Mouse (Mus musculus) naive thymus-derived CD4-positive, alpha-beta T cell, adult 5 months (primary cell): ENCODE data around the gene Trim10. TPM values are rescaled to one million over a fixed set of nuclear protein-coding genes. Genes with fewer than 3 reads are reported as not detected.

Source experiments
- polyA plus RNA-seq: library from polyadenylated mRNA; unstranded; fragments of 100-300 nt; shearing (Covaris generic); gene quantifications from one replicate; pipeline ENCODE4 v1.2.1, GENCODE M21; 2017

The Trim10 gene
- polyA plus RNA-seq = not detected

GRCm38 (mm10) chr17:36869284-36869954 lies at the start of gene Trim10:
Gene Trim10 (plus strand): TSS chr17:36869574.

GRCm38 (mm10) chr17:36836874-36837647 lies 32.3 kb upstream of the Trim10 start, which contains the start of gene Trim26:
Gene Trim26 (plus strand): TSS chr17:36837134.

GRCm38 (mm10) chr17:36866719-36867527 lies 2.5 kb upstream of the Trim10 start, which contains the start of gene Trim15:
Gene Trim15 (minus strand): TSS chr17:36867210.

GRCm38 (mm10) chr17:36890073-36890903 lies 20.9 kb downstream of the Trim10 start, which contains the start of gene Trim40:
Gene Trim40 (minus strand): TSS chr17:36890123.

GRCm38 (mm10) chr17:36897552-36898205 lies 28.3 kb downstream of the Trim10 start, which contains the start of gene Trim31:
Gene Trim31 (plus strand): TSS chr17:36898118.

Other genes with a start within 250 kb of the Trim10 start
- not detected for gene H2-M9, start 226.9 kb upstream of the Trim10 start, polyA plus RNA-seq
- gene H2-M1, start 197.4 kb upstream of the Trim10 start, polyA plus RNA-seq = not detected
- gene H2-M10.5, start 96.7 kb upstream of the Trim10 start, polyA plus RNA-seq = not detected
- not detected for gene H2-M10.6, start 57.4 kb upstream of the Trim10 start, polyA plus RNA-seq
- 141 TPM for gene Trim26, start 32.4 kb upstream of the Trim10 start, polyA plus RNA-seq
- gene Trim15, start 2.4 kb upstream of the Trim10 start, polyA plus RNA-seq = 0.26 TPM
- gene Trim40, start 20.5 kb downstream of the Trim10 start, polyA plus RNA-seq = not detected
- gene Trim31, start 28.5 kb downstream of the Trim10 start, polyA plus RNA-seq = not detected
- gene Rnf39, start 73.3 kb downstream of the Trim10 start, polyA plus RNA-seq = 0.53 TPM
- 108 TPM for gene Ppp1r11, start 82.2 kb downstream of the Trim10 start, polyA plus RNA-seq
- 99.8 TPM for gene Znrd1, start 89.0 kb downstream of the Trim10 start, polyA plus RNA-seq
- 1.2 TPM for gene Znrd1as, start 89.0 kb downstream of the Trim10 start, polyA plus RNA-seq
- not detected for gene 2410137M14Rik, start 111.7 kb downstream of the Trim10 start, polyA plus RNA-seq
- not detected for gene H2-M5, start 120.0 kb downstream of the Trim10 start, polyA plus RNA-seq
- not detected for gene Zfp57, start 131.6 kb downstream of the Trim10 start, polyA plus RNA-seq
- not detected for gene Mog, start 153.8 kb downstream of the Trim10 start, polyA plus RNA-seq
- gene Gabbr1, start 176.4 kb downstream of the Trim10 start, polyA plus RNA-seq = 15.7 TPM
- gene Olfr90, start 218.9 kb downstream of the Trim10 start, polyA plus RNA-seq = 0.16 TPM
- not detected for gene Olfr91, start 228.7 kb downstream of the Trim10 start, polyA plus RNA-seq